Mouse (Mus musculus): ENCODE measurements around the gene Ciapin1. TPM values are rescaled to one million over a fixed set of nuclear protein-coding genes. Genes with fewer than 3 reads are reported as not detected.

Gene Ciapin1
- total RNA-seq, 1 experiment = 134 TPM

DNA sequence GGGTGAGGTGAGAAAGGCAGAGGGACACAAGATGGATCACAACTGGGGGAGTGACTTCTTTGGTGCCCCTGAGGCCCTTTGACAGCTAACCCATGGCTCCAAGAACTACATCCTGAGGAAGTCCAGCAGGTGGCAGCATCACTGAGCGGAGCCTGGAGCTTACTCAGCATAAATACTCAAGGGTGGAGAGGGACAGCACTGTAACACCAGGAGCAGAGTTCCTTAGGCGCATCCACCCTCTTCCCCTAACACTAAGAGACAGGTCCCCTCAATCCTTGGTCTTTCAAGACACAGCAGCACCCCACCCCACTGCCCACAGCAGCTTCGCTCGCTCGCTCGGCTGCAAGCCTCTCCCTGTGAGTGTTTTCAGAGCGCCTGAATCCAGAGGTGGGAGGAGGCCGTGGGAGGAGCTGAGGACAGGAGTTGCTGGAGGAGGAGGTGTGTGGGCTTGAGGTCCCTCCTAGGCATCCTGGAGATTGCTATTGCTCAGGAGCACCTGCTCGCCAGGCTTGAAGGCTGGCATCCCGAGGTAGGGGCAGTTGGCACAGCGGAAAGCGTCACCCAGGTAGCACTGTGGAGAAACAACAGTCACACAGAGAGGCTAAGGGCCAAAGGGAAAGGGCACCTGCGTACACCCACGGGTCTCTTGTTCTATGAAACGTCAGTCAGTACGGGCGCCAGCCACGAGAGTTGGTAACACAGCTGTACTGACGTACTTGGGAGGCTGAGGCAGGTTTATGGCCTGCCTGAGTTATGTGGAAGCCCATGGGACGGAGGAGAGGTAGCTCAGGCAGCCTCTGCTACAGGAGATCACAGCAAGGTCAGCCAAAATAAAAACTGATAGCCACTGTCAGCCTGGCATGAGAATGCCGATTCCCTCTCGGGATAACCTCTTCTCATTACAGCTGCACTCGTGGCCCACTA lies 15.3 kb downstream of the Ciapin1 start:
- in situ Hi-C loops (cut with MboI; ENCODE audit: low sequenced_read_pairs in 2 of 2, unreplicated experiment in 2 of 2) = no loop called here
- no peaks in the 10 kb centered on the region for H3K9me3 ChIP-seq (ENCODE audit: control insufficient read depth, insufficient read depth, low read depth, low read length)
- no peak for TF ChIP-seq CHD2 (IDR thresholded peaks at IDR 0.05; ENCODE audit: low read depth, low read length)
- TF ChIP-seq ZC3H11A (IDR thresholded peaks at IDR 0.05; ENCODE audit: borderline replicate concordance, low read depth, low read length) = no peak
- TF ChIP-seq MAFK (IDR thresholded peaks at IDR 0.05; ENCODE audit: insufficient read depth, low read depth, low read length) = peak; percentile 100
- TF ChIP-seq ZNF384 (IDR thresholded peaks at IDR 0.05; ENCODE audit: low read depth, low read length) = no peak
- no peak for TF ChIP-seq HCFC1 (IDR thresholded peaks at IDR 0.05; ENCODE audit: borderline replicate concordance, insufficient read depth, low read length)
- no peak overlapping the region for H3K9ac ChIP-seq (ENCODE audit: insufficient read depth, low read depth, low read length, poor library complexity, severe bottlenecking)
- H3K4me1 ChIP-seq (ENCODE audit: control insufficient read depth in 2 of 2, insufficient read depth in 2 of 2, low read length in 2 of 2, poor library complexity in 1 of 2) = peaks cover 0 to 10% of the 10 kb centered on the region in 2 experiments; a peak in 1 of 4 replicates
- H3K36me3 ChIP-seq (ENCODE audit: control insufficient read depth, insufficient read depth, low read length, poor library complexity, severe bottlenecking) = peaks cover 48% of the 10 kb centered on the region
- H3K27ac ChIP-seq (ENCODE audit: insufficient read depth, low read depth, low read length, poor library complexity, severe bottlenecking) = 0 out of 2 replicates have a peak overlapping the region, but pooled peaks have one; percentile 7
- peak; percentile 58 for DNase-seq (ENCODE audit: low read depth, low spot score)
- no peak overlapping the region for H3K4me3 ChIP-seq (ENCODE audit: insufficient read depth in 1 of 2, low read depth in 1 of 2, low read length in 2 of 2, poor library complexity in 1 of 2, severe bottlenecking in 1 of 2)

DNA sequence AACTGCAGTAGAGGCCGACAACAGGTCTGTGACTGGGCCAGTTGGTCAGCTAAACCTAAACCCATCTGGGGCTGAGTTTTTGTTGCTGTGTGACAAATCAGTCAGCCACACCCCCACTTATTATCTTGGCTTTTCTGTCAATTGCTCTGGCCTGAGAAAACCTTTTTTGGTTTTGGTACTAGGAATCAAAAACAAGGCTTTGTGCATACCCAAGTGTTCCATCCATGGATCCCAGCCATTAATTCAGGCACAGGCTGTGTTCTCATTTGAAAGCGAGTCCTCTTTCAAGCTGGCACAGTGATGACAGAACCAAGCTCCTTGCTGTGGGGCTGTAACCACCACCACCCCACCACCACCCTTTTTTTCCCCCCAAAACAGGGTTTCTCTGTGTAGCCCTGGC lies 16.8 kb downstream of the Ciapin1 start:
- Histone ChIP-seq H3K4me3 (ENCODE audit: insufficient read depth in 1 of 2, low read depth in 1 of 2, low read length in 2 of 2, poor library complexity in 1 of 2, severe bottlenecking in 1 of 2) (no peak overlapping the region), H3K9me3 (ENCODE audit: control insufficient read depth, insufficient read depth, low read depth, low read length) (no peaks in the 10 kb centered on the region), H3K4me1 (ENCODE audit: control insufficient read depth in 2 of 2, insufficient read depth in 2 of 2, low read length in 2 of 2, poor library complexity in 1 of 2) (peaks cover 0 to 10% of the 10 kb centered on the region in 2 experiments; a peak in 1 of 4 replicates), H3K27ac (ENCODE audit: insufficient read depth, low read depth, low read length, poor library complexity, severe bottlenecking) (no peak overlapping the region), H3K9ac (ENCODE audit: insufficient read depth, low read depth, low read length, poor library complexity, severe bottlenecking) (no peak overlapping the region), H3K36me3 (ENCODE audit: control insufficient read depth, insufficient read depth, low read length, poor library complexity, severe bottlenecking) (peaks cover 42% of the 10 kb centered on the region)
- no peak for DNase-seq (ENCODE audit: low read depth, low spot score)
- TF ChIP-seq ZNF384 (IDR thresholded peaks at IDR 0.05; ENCODE audit: low read depth, low read length) (no peak), MAFK (IDR thresholded peaks at IDR 0.05; ENCODE audit: insufficient read depth, low read depth, low read length) (no peak), HCFC1 (IDR thresholded peaks at IDR 0.05; ENCODE audit: borderline replicate concordance, insufficient read depth, low read length) (no peak), ZC3H11A (IDR thresholded peaks at IDR 0.05; ENCODE audit: borderline replicate concordance, low read depth, low read length) (no peak), CHD2 (IDR thresholded peaks at IDR 0.05; ENCODE audit: low read depth, low read length) (no peak)
- in situ Hi-C loops (cut with MboI; ENCODE audit: low sequenced_read_pairs in 2 of 2, unreplicated experiment in 2 of 2) = no loop called here

DNA sequence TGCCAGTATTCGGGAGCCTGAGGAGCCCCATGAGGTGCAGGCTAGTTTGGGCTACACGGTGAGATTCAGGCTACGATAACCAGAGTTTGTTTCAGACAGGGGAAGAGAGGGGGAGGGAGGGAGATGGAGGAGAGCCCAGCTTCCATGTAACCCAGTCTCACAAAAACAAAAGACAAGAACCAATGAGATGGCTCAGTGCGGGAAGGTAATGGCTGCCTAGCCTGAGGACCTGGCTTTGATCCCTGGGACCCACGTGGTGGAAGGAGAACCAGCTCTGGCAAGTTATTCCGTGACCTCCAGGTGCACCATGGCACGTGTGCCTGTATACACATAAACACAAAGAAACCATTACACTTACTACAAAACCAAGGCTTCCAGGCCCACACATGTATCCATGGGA lies 17.6 kb downstream of the Ciapin1 start:
- no peak for TF ChIP-seq MAFK (IDR thresholded peaks at IDR 0.05; ENCODE audit: insufficient read depth, low read depth, low read length)
- no peak for TF ChIP-seq ZC3H11A (IDR thresholded peaks at IDR 0.05; ENCODE audit: borderline replicate concordance, low read depth, low read length)
- Histone ChIP-seq H3K4me3 (ENCODE audit: insufficient read depth in 1 of 2, low read depth in 1 of 2, low read length in 2 of 2, poor library complexity in 1 of 2, severe bottlenecking in 1 of 2) (no peak overlapping the region), H3K36me3 (ENCODE audit: control insufficient read depth, insufficient read depth, low read length, poor library complexity, severe bottlenecking) (peaks cover 40% of the 10 kb centered on the region), H3K9me3 (ENCODE audit: control insufficient read depth, insufficient read depth, low read depth, low read length) (no peaks in the 10 kb centered on the region), H3K4me1 (ENCODE audit: control insufficient read depth in 2 of 2, insufficient read depth in 2 of 2, low read length in 2 of 2, poor library complexity in 1 of 2) (peaks cover 0 to 10% of the 10 kb centered on the region in 2 experiments; a peak in 1 of 4 replicates), H3K9ac (ENCODE audit: insufficient read depth, low read depth, low read length, poor library complexity, severe bottlenecking) (no peak overlapping the region), H3K27ac (ENCODE audit: insufficient read depth, low read depth, low read length, poor library complexity, severe bottlenecking) (no peak overlapping the region)
- in situ Hi-C loops (cut with MboI; ENCODE audit: low sequenced_read_pairs in 2 of 2, unreplicated experiment in 2 of 2) = no loop called here
- no peak for DNase-seq (ENCODE audit: low read depth, low spot score)

DNA sequence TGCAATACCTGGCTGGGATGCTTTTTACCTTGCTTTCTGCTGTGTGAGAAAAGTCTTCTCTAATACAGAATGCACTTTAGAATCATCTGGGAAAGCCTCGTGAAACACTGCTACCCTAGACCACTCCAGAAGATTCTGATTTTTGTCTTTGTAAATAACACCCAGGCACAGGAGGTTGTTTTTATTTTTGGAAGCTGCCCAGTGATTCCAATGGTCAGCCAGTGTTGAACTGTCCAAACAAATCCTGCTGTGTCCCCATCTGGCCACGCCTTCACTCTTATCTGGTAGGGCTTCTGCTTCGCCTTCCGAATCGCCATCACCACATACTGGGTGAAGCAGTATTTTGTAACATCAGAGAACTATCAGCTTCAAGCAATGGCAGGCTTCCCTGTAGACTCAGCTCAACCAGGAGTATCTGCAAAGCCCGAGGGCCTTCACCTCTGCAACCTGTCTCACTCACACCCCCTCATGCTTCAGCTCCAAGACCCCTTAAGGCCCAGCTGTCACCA lies 18.4 kb downstream of the Ciapin1 start:
- Histone ChIP-seq H3K27ac (ENCODE audit: insufficient read depth, low read depth, low read length, poor library complexity, severe bottlenecking) (no peak overlapping the region), H3K9me3 (ENCODE audit: control insufficient read depth, insufficient read depth, low read depth, low read length) (no peaks in the 10 kb centered on the region), H3K4me3 (ENCODE audit: insufficient read depth in 1 of 2, low read depth in 1 of 2, low read length in 2 of 2, poor library complexity in 1 of 2, severe bottlenecking in 1 of 2) (no peak overlapping the region), H3K4me1 (ENCODE audit: control insufficient read depth in 2 of 2, insufficient read depth in 2 of 2, low read length in 2 of 2, poor library complexity in 1 of 2) (peaks cover 0 to 10% of the 10 kb centered on the region in 2 experiments; a peak in 1 of 4 replicates), H3K36me3 (ENCODE audit: control insufficient read depth, insufficient read depth, low read length, poor library complexity, severe bottlenecking) (peaks cover 33% of the 10 kb centered on the region), H3K9ac (ENCODE audit: insufficient read depth, low read depth, low read length, poor library complexity, severe bottlenecking) (no peak overlapping the region)
- no peak for DNase-seq (ENCODE audit: low read depth, low spot score)
- in situ Hi-C loops (cut with MboI; ENCODE audit: low sequenced_read_pairs in 2 of 2, unreplicated experiment in 2 of 2) = no loop called here
- TF ChIP-seq MAFK (IDR thresholded peaks at IDR 0.05; ENCODE audit: insufficient read depth, low read depth, low read length) (no peak), ZC3H11A (IDR thresholded peaks at IDR 0.05; ENCODE audit: borderline replicate concordance, low read depth, low read length) (no peak), ZNF384 (IDR thresholded peaks at IDR 0.05; ENCODE audit: low read depth, low read length) (no peak), HCFC1 (IDR thresholded peaks at IDR 0.05; ENCODE audit: borderline replicate concordance, insufficient read depth, low read length) (no peak), CHD2 (IDR thresholded peaks at IDR 0.05; ENCODE audit: low read depth, low read length) (no peak)
